Comparison of ENCODE assay signal across 21 mouse cellular contexts in the genomic region with DNA sequence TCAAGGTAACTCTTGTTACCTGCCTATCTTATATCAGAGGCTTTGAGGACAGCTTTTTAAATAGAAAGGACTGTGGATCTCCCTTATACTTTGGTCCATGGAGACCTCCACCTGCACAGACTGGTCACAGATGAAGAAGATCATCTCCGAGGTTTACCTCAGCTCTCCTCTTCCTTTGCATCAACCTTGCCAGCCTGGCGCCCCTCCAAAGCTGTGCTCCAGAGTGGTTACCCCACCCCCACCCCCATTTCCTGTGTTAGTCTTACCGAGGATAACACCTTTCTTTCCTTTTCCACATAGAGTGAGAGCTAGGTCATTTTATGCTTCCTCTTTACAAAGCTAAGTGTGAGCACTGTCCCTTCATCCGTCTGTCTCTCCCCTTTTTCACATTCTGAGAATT. TPM values are rescaled to one million over a fixed set of nuclear protein-coding genes. Genes with fewer than 3 reads are reported as not detected.
DNase-seq lines count a peak whose midpoint lies in the region; ATAC-seq and TF ChIP-seq lines count a peak whose summit lies in the region.
"Had no signal": no experiment of that assay in that cellular context is flagged by ENCODE, and none has a peak within 500 bp of the region (broad histone marks: within the 10 kb centered on the region; RNA-seq: fewer than 3 reads in every experiment).

No protein-coding gene starts in this region.

- DNase-seq in CD4-positive, CD25-positive, alpha-beta regulatory T cell, adult 2 months (ENCODE audit: low read depth, low spot score): peak; percentile 3
- peak; percentile 81 for DNase-seq in left cerebral cortex, postnatal 4 days
- DNase-seq in left cerebral cortex, adult 18-20 months (ENCODE audit: low spot score in 2 of 2): no peak
- DNase-seq in cerebellum, postnatal 10 days: peak; percentile 92 to 94
- DNase-seq in naive thymus-derived CD4-positive, alpha-beta T cell, adult 2 months (ENCODE audit: low read depth): peak; percentile 21
- no peak for DNase-seq in lung, adult 2 months
- DNase-seq in T-cell, adult 2 months (ENCODE audit: low spot score): no peak
- DNase-seq: adrenal gland, postnatal 36 days; heart, postnatal 4 days; kidney, adult 2 months; kidney, postnatal 25 days; lung, postnatal 14 days had no signal

- 22% methylated on average over 4 of the region's 4 CpGs for WGBS in lung, adult 2 months

- H3K4me1 ChIP-seq in lung, adult 2 months (ENCODE audit: control insufficient read depth, insufficient read depth, low read length): no peaks in the 10 kb centered on the region
- H3K4me1 ChIP-seq: liver, embryonic 15.5 days had no signal

- H3K4me3 ChIP-seq in lung, adult 2 months (replicated peaks; ENCODE audit: extremely low read depth, low read depth, low read length): no peak overlapping the region
- H3K4me3 ChIP-seq: heart, embryonic 12.5 days; limb, embryonic 13.5 days; liver, embryonic 15.5 days; neural tube, embryonic 12.5 days had no signal

- intact Hi-C loops in left cerebral cortex, postnatal 4 days (cut with DNase I): no loop called here

- no peak for TF ChIP-seq CTCF in lung, adult 2 months (IDR thresholded peaks at IDR 0.05; ENCODE audit: insufficient read depth, low read length)

- no peak for ATAC-seq in CD4-positive, CD25-positive, alpha-beta regulatory T cell, adult 4 months
- ATAC-seq: activated CD4-positive, CD25-positive, alpha-beta regulatory T cell, adult 4 months; forebrain, embryonic 14.5 days had no signal

- TF ChIP-seq POLR2A in lung, adult 2 months (IDR thresholded peaks at IDR 0.05; ENCODE audit: borderline replicate concordance, extremely low read depth, low read depth, low read length): no peak

RNA-seq across cellular contexts. Expression of gene Gm5089, which starts 60.0 kb away (rescaled TPM):
- polyA plus RNA-seq in CD4-positive, CD25-positive, alpha-beta regulatory T cell, adult 4 months (2017; shearing (Covaris generic)): not detected
- total RNA-seq in left cerebral cortex, postnatal 4 days (2021): under 1 TPM; 0.28 to 0.50 TPM
- total RNA-seq in left cerebral cortex, adult 18-20 months (2021): under 1 TPM; 0.28 to 0.35 TPM
- not detected in 2 replicates for polyA plus RNA-seq in lung, adult 2 months (2012; rRNA removed)
- total RNA-seq: adrenal gland, postnatal 36 days; gastrocnemius, postnatal 4 days; heart, postnatal 4 days had no signal
- polyA plus RNA-seq: activated CD4-positive, CD25-positive, alpha-beta regulatory T cell, adult 4 months; heart, embryonic 12.5 days; kidney, adult 2 months; liver, embryonic 15.5 days; testis, adult 2 months had no signal

Comparison
In these comparisons a context has a peak if more than half of its experiments do, and no peak if none do; other contexts are left out.
1. DNase-seq: peak in CD4-positive, CD25-positive, alpha-beta regulatory T cell, adult 2 months (single experiment), left cerebral cortex, postnatal 4 days (single experiment), cerebellum, postnatal 10 days (2 of 2) and naive thymus-derived CD4-positive, alpha-beta T cell, adult 2 months (single experiment); none in left cerebral cortex, adult 18-20 months (0 of 2), lung, adult 2 months (single experiment) and T-cell, adult 2 months (single experiment).